Mouse (Mus musculus) urinary bladder, postnatal 0 days (tissue): ENCODE measurements around the gene Lmo2. TPM values are rescaled to one million over a fixed set of nuclear protein-coding genes. Genes with fewer than 3 reads are reported as not detected.

Experiments used
- polyA plus RNA-seq: library from polyadenylated mRNA; unstranded; fragments of >200 nt; fragmentation: Nextera tagmentation; extraction: Ambion mirVana; gene quantifications from 2 replicates; pipeline ENCODE4 v1.2.1, GENCODE M21; 2015

The Lmo2 gene
- polyA plus RNA-seq = 8.6 and 8.9 TPM in 2 replicates

GRCm38 (mm10) chr2:103957649-103958546 is at the start of gene Lmo2:
Gene Lmo2, plus strand, starts transcription at chr2:103957986.

GRCm38 (mm10) chr2:104027458-104028138 is 69.8 kb downstream of the Lmo2 start, which contains the start of gene Fbxo3:
Gene Fbxo3, plus strand, starts transcription at chr2:104027721.

GRCm38 (mm10) chr2:104028139-104028723 is 70.4 kb downstream of the Lmo2 start, which contains the start of gene 4931422A03Rik:
Gene 4931422A03Rik, minus strand, starts transcription at chr2:104028361.

Other genes starting within 250 kb of the Lmo2 start
- gene Nat10, start 196.7 kb upstream of the Lmo2 start, polyA plus RNA-seq = 11.2 and 11.8 TPM in 2 replicates
- 131 and 158 TPM in 2 replicates for gene Caprin1, start 160.3 kb upstream of the Lmo2 start, polyA plus RNA-seq
- 39.5 and 43.6 TPM in 2 replicates for gene Fbxo3, start 69.7 kb downstream of the Lmo2 start, polyA plus RNA-seq
- gene 4931422A03Rik, start 70.4 kb downstream of the Lmo2 start, polyA plus RNA-seq = 1.4 and 1.5 TPM in 2 replicates
- not detected in 2 replicates for gene Gm10912, start 107.8 kb downstream of the Lmo2 start, polyA plus RNA-seq
- gene Gm10799, start 110.6 kb downstream of the Lmo2 start, polyA plus RNA-seq = not detected in 2 replicates
- gene Cd59b, start 111.9 kb downstream of the Lmo2 start, polyA plus RNA-seq = 3.6 and 3.7 TPM in 2 replicates
- gene Cd59a, start 137.8 kb downstream of the Lmo2 start, polyA plus RNA-seq = 77.7 and 104 TPM in 2 replicates
- 0.53 and 0.58 TPM in 2 replicates for gene A930018P22Rik, start 164.8 kb downstream of the Lmo2 start, polyA plus RNA-seq